Mouse (Mus musculus) CD4-positive helper T cell, adult 2 months (primary cell): ENCODE data around the gene Nrap.

Experiments used
- DNase-seq: peaks from one replicate; pipeline ENCODE4 v3.0.0-alpha.2; 2012; ENCODE audit warnings: low read depth, missing footprints, low spot score

Nrap gene

DNA sequence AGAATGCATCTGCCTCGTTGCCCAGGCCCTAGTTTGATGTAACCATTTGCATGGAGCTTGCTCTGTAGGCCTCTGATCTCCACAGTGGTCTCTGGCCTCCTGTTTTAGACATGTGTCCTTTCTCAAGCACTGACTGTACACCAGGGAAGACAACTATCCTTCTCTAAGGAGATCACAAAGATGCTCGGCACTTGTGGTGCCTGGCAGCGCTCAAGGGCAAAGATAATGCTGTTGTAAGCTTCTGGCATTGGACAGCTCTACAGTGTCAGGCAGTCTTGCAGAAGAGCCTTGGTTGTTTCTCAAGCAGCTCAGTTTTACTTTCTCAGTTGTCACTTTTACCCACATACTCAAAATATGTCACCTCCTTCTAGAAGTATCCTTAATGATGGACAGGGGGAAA lies 73.3 kb downstream of the Nrap start:
- DNase-seq, result no peak

- no peak for DNase-seq
These were observed 89.0 kb downstream of the Nrap start for GRCm38 (mm10) chr19:56300835-56301234.

GRCm38 (mm10) chr19:56297264-56297663 lies 92.6 kb downstream of the Nrap start:
- DNase-seq, result no peak

- DNase-seq, result peak; percentile 47
These were observed 93.2 kb downstream of the Nrap start for GRCm38 (mm10) chr19:56296668-56297067.

- DNase-seq, result peak; percentile 45
These were observed 95.0 kb downstream of the Nrap start for GRCm38 (mm10) chr19:56294654-56295399.

DNA sequence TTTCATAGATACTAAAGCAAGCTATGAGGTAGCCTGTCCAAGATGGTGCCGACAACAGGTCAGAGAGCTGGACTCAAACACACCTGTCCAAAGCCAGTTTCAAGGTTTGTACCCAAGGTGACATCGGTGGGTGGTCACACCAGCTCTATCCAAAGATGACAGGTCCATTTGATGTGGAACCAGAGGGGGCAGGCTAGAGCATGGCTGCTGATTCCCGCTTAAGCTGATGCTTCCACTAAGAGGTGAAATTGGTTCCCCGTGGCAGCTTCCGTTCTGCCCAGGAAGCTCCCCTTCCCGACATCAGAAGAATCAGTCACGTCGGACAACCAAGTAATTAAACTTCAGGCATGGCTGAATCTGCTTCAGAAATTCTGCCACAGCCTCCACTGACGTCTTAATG lies 97.5 kb downstream of the Nrap start:
- no peak for DNase-seq

GRCm38 (mm10) chr19:56291898-56292297 lies 97.9 kb downstream of the Nrap start:
- no peak for DNase-seq

- no peak for DNase-seq
These were observed 100.2 kb downstream of the Nrap start for GRCm38 (mm10) chr19:56289642-56290041.

DNA sequence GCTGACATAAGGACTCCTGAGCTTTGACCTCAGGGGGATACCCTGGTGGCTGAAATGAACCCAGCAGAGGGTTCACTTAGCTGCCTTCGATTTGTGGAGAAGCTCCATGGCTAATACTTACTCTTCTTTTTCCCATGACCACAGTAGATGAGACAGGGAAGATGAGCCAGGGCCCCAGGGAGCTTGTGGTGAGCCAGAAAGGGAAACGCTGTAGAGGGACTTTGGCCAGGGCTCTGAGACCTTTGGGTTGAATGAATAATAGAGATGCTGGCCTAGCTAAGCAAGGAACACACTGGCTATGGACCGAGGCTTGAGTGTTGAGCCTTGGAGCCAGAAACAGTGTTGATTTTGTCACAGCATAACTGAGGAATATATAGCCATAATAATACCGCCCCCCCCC lies 101.4 kb downstream of the Nrap start:
- no peak for DNase-seq

GRCm38 (mm10) chr19:56287580-56288367 lies 102.1 kb downstream of the Nrap start:
- no peak for DNase-seq

- no peak for DNase-seq
These were observed 103.0 kb downstream of the Nrap start, which contains the start of gene Habp2 for GRCm38 (mm10) chr19:56286866-56287265. Gene Habp2 (plus strand): TSS chr19:56287137.

DNA sequence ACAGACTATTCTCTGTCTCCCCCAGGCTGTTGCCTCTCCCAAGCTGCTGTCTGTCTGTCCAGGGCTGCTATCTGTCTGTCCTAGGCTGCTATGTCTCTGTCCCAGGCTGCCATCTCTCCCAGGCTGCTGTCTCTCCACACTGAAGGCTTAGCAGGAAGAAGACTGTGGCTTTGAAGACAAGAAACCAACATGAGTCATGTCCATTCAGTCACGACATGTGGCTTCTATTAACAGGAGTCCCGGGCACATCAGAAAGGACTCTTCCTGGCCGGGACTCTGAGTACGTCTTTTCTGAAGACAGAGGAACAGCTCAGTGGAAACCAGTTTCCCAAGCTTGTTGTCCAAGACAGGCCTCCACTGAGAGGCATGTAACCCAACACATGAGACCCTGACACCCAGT lies 104.6 kb downstream of the Nrap start:
- DNase-seq, result no peak

- DNase-seq, result no peak
These were observed 111.5 kb downstream of the Nrap start for GRCm38 (mm10) chr19:56278366-56278765.

GRCm38 (mm10) chr19:56277951-56278350 lies 111.9 kb downstream of the Nrap start:
- no peak for DNase-seq

GRCm38 (mm10) chr19:56277140-56277804 lies 112.6 kb downstream of the Nrap start:
- no peak for DNase-seq

DNA sequence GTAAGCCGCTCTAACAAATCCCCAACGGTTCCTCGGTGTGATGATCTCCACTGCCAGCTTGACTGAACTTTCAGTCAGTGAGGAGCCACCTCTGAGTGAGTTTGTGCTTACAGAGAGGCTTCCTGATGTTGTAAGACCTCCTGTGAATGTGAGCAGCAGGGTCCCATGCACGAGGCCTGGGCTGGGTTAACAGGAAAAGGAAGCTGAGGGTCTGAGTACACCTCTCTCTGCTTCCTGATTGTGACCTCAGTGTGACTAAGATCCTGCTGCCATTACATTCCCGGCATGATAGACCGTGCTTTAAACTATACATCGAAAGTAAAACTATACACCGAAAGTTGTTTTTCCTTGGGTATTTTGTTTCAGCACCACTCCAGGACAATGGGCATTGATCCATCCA lies 117.8 kb downstream of the Nrap start:
- no peak for DNase-seq
